Mouse (Mus musculus) hematopoietic stem cell, adult 5-6 weeks (primary cell): ENCODE measurements around the gene Cry1. TPM values are rescaled to one million over a fixed set of nuclear protein-coding genes. Genes with fewer than 3 reads are reported as not detected.
A peak's percentile ranks its signal among the peaks of the same experiment; 100 is the strongest.

Source experiments
- ATAC-seq, 2 experiments: fragments of 125-278 bp in 1 of 2; replicated peaks in 1 of 2; 2 replicates each; pipeline ENCODE4 v1.8.0; 2016 to 2017; ENCODE audit warnings: inconsistent platforms in 2 of 2, mild to moderate bottlenecking in 2 of 2, moderate number of reproducible peaks in 2 of 2, low read depth in 1 of 2, moderate TSS enrichment in 1 of 2; ENCODE audit not compliant: low FRiP score in 2 of 2, poor library complexity in 2 of 2, severe bottlenecking in 2 of 2, insufficient read depth in 1 of 2, low TSS enrichment in 1 of 2
- total RNA-seq: library from RNA; stranded (forward); fragments of 172-1452, 232-1000 nt; gene quantifications from 2 replicates; pipeline ENCODE4 v1.2.3, GENCODE M21; 2017

Gene Cry1
- total RNA-seq, 1 experiment from 2014 or later = 15.2 TPM

DNA sequence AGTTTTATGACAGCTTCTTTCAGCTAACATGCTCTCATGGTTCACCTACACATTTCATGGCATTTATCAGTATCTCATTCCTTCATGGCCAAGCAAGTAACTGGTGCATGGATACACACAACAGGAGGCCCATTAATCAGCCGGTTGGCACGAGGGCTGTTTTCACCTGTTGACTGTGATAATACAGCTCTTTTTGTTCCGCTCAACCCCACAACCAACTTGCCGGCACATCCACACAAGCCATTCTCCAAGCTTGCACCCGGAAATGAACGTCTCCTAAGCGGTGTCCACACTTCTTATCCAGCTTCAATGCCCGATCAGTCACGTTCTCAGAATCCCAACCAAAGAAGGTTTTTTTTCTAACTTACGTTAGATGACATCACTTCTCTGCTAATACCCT is 2.1 kb downstream of the Cry1 start:
- no peak for ATAC-seq

DNA sequence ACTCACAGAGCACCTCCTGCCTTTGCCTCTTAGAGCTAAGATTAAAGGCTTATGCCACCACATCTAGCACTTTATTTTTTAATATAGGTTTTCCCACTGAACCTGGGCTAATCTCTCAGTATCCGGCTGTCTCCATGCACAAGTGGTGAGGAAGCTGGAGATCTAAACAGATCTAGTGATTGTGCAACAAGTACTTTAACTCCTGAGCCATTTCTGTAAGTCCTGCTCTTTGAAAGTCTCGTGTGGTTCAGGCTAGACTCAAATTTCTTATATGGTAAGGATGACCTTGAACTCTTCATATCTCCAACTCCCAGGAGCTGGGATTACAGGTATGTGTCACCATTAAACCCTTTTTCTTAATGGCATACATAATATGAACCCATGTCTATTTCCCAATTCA is 8.2 kb downstream of the Cry1 start:
- no peak for ATAC-seq

DNA sequence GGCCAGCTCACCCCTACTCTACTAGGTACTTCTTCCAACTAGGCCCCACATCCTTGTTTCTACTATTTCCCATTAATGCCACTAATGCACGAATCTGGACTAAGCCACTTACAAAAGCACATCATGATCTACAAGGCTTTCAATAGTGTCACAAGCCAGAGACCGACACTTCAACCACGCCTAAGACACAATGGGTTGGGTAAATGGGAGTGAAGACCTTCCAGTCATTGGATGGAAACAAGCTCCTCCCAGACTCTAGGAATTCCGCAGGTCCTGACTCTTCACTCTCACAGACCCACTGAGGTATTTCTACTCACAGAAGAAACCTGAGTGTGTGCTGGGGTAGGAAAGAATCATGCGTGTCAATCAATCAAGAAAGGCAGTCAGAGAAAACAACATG is 19.6 kb downstream of the Cry1 start:
- ATAC-seq = no peak

DNA sequence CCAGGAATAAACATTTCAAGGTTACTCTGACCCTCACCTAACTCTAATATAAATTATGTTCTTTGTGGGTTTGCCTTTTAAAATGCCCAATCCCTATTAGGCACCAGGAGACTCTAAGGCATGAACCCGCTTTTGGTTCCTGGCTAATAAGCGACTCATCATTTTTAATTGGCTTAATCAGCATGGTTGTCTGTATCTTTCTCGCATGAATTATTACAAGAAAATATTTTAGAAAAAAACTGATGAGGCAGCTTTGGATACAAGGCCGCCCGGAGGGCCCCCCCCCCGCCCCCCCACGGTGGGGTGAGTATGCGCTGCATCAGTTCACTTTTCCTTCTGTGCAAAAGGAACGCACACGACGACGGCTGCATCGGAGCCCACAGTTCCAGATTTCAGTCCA is 20.1 kb downstream of the Cry1 start:
- ATAC-seq = no peak

DNA sequence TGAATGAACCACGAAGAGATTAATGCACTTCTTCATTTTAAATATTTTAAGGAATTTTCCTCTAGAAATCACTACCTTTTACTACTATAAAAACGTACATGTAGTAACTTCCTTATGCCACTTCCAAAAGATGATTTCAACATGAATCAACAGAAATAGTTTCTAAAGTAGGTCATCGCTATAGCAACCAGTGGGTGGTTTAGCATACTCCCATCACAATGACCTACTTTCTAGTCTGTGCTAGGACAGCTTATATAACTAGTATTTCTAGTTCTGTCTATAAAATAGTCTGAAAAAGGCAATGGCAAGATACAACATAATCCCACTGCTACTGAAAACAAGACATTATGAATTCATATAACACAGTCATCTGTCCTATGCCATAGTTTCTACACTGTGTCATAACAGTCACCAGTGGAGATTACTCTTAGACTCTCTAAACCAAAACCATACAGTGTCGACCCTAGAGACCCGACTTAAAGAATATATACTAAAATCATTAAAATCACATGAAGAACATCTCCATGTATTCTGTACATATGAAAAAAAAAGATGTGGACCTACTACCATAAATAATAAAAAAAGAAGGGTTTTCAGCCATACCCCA is 23.0 kb downstream of the Cry1 start:
- ATAC-seq = no peak

DNA sequence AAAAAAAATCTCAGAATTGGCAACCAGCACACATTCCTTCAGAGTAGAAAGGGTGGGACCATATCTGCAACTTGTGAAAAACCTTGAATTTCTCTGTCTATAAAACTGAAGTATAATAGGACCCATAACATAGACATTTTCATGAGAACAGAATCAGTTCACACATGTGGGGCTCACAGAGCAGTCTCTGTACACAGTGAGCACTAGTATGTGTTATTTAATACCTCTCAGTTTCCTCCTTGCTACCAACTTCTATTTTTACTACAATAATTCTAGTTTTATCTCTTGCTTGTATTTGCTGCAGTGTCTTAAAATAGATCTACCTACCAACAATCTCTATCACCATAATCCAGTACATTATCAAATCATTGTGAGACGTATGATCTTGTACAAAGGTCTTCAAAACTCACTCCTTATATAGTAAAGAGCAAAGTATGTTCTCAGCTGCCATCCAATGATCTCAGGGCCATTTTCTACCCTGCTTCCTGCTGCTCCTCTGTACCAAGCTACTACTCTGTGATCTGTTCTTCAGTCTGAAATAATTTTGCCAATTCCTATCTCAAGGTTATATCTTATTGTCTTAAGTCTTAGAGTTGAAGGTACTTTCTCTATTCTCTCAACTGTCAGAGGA is 24.8 kb downstream of the Cry1 start:
- ATAC-seq = no peak

DNA sequence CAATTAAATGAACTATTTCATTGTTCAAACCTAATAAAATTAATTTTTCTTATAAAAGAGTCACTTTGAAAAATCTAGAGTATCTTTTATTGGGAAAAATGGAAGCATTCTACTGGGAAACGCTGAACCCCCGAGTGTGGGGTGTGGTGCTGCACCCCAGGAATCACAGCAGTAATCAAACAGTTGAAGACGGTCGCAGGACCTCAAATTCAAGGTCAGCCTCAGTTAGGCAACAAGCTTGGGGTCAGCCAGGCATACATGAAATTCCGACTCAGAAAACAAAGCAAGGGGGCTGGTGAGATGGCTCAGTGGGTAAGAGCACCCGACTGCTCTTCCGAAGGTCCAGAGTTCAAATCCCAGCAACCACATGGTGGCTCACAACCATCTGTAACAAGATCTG is 27.4 kb downstream of the Cry1 start:
- ATAC-seq = no peak

DNA sequence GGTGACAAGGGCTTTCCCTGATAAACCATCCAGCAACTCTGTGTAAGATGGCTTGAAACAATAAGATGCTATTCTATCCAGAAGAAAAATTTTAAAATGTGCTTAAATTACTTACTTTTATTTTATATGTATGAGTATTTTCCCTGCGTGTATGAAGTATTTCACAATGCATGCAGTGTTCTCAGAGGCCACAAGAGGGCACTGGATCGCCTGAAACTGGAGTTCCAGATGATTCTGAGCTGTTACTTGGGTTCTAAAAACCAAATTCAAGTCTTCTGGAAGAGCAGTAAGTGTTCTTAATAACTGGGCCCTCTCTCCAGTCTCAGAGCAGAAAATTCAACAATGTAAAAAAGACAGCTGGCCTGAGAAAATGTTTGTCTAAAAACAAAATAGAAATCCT is 30.7 kb downstream of the Cry1 start:
- peak in 1 of 2 experiments; percentile 60; a peak in 1 of 4 replicates for ATAC-seq

DNA sequence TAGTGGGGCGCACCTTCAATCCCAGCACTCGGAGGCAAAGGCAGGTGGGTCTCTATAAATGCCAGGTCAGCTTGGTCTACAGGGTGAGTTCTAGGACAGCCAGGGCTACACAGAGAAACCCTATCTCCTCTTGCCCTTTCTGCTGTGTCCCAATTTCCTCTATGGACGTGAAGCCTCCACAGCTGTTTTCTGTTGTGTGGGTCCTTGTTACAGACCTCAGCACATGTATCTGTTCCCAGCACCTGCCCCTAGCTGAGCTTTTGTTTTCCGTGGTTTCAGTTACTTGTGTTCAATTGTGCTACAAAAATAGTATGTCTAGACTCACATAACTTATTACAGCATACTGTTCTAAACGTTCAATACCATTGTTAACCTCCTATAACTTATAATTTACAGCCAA is 35.6 kb downstream of the Cry1 start:
- no peak for ATAC-seq

DNA sequence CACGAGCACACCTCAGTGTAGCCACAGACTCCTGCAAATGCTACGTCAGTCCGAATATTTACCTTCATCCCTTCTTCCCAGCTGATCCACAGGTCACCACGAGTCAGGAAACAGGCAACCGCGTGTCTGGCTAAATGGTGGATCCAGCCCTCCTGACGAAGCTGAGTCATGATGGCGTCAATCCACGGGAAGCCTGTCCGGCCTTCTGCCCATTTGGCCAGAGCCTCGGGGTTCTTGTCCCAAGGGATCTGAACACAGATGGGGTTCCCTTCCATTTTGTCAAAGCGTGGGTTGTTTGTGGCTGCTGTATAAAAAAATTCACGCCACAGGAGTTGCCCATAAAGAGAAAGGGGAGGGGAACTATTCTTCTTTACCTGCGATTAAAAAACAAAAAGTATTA is 38.6 kb downstream of the Cry1 start:
- no peak for ATAC-seq

DNA sequence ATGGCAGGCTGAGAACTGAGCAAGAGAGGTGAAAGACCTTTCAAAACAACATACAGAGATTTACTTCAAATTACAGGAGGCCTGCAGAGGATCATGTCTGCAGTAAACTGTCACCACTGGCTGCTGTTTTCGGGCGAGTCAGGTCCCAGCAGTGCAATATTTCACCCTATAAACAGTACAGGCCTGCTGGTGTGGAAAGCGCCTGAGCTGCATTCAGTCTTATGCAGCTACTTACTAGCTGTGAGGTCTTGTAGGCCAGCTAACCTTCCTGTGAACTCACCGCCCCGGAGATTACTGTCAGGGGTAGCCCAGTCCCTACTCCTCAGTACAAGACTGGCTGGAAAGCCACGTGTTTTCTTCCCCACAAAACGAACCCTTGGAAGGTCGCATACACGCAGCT is 43.4 kb downstream of the Cry1 start:
- ATAC-seq = no peak

DNA sequence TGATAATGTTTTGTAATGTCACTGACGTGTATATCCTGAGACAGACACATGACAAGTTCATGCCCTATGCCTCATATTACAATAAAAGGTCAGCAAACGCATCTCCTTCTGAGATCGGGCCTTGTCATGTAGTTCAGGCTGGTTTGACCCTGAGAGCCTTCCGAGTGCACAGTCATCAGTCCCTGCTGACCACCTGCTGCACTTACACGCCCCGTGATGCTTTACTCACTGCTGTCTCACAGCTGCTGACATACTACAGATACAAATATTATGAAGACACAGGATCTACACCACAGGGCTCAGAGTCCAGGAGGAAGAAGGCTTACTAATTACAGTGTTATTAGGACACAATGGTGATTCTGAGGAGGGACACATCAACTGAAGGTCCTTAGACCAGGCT is 48.3 kb downstream of the Cry1 start:
- no peak for ATAC-seq

DNA sequence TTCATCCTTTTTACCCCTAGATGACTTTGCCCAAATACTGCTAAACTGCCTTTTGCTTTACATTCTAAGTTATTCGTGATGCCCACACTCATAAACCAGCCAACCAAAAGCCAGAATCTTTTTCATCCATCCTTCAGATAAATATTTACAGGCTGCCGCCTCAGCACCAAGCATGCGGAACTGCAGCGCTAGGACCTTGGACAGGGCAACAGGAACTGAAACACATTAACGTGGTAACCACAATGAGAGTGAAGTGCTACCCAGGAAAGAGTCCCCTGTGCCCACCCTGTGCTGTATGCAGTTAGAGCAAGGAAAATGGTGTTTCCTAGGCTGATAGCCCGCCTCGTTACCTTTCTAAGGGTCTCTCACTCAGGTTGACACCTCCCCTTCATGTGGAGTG is 56.4 kb downstream of the Cry1 start:
- ATAC-seq = peak; percentile 70 to 74

DNA sequence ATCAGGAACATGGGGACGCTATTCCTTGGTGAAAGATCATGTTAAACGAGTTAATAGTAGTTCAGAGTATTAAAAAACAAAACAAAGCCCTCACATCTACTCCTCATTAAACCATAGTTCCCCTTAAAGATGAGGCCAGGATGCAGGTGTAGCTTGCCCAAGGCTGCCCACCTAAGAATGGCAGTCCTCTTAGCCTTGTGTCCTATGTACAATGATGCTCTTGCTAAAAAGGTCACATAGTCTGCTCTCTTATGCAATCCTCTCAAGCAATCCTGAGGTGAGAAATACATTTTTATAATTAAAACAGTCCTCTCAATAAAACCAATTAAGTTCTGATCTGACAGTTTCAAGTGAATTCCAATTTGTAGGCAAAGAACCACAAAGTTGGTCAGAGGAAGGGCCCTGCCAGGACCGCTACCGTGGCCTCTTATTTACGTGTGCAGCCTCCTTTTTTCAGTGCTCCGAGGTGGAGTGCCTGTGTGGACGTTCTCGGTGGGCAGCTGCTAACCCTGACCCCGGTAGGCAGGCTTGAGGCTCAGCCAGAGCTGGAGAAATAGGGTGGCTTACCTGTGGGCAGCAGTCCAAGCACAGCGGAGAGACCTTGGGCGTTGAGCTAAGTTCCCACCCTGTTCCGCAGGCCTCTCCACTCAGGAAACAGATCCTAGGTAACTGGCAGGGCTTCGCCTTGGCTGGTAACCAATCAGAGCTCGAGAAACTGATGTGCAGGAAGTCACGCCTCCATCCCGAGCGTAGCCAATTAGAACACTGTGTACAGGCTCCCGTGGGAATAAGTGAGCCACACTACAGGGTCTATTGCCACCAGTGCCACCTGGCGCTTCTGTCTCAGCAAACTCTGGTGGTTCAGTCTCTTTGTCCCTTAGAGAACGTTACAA is 57.2 kb downstream of the Cry1 start, which contains the start of gene Mterf2:
Gene Mterf2, minus strand, starts transcription at position 633 of the 893 bp plus-strand sequence.
- peak; percentile 99 to 100 for ATAC-seq

DNA sequence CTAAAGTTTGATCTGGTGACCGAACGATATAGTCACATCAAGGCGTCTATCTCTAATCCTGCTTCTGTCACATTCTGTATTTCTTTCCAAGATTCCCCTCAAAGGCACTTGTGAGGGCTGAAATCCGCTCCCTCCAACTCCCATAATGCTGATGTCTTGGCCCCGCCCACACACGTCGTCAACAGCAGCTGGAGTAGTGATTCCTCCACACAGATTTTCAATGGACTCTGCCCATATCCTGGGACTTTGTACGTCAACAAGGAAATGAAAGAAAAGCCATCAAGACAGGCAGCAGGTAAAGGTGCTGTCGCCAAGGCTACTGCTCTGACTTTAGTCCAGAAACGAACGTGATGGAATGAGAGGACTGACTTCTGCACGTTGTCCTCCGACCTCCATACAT is 59.7 kb downstream of the Cry1 start:
- no peak for ATAC-seq

DNA sequence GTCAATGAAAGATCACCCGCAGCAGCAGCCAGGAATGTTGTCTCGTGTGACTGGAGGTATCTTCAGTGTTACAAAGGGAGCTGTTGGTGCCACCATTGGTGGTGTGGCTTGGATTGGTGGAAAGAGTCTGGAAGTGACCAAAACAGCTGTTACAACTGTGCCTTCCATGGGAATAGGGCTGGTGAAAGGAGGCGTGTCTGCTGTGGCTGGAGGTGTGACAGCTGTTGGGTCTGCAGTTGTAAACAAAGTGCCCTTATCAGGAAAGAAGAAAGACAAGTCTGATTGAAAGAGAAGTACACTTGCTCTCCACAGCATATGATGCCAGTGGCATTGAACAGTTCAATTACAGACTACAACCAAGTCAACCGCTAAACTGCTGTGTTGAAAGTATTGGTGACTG is 70.5 kb downstream of the Cry1 start:
- no peak for ATAC-seq

DNA sequence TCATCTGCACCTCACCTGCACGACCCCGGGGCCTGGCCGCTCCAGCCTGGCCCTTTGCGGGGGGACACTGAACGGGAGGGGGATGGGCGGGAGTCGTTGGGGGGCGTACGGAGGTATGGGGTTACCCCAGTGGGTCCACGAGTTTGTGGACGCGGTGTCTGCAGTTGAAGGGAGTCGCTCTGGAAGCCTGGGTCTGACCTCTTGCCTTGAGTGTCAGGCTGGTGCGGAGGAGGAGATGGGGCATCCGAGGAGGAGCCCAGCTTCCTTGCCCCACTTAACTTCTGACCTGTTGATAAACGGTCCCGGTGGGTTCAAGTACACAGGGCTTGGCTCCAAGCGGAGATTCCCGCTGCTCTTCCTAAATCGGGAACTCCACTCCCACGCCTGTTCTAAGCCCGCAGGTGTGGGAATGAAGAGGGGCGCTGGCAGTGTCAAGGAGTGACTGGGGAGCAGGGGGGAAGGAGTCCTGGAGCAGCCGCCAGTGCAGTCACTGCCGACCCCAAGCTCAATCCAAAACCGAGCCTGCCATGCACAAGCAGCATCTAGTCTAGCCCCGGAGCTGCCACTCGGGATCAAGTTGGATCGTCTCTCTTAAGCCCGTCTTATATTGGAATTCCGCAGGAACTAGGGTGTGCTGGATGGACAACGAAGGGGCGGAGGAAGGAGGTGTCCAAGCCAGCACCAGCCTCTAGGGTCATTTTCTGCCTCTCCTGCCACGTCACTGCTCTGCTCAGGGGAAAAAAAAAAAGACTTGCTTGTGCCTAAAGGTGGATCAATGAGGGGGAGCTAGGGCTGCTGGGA is 81.6 kb downstream of the Cry1 start:
- peak; percentile 27 to 34; a peak in 2 of 4 replicates for ATAC-seq
